Mouse (Mus musculus): ENCODE measurements around the gene Serhl.
"Not testable (repeated sequence)": the region's sequence is repeated elsewhere in the genome, so short reads cannot be mapped to it uniquely, and the experiment has no call there.

Gene Serhl

DNA sequence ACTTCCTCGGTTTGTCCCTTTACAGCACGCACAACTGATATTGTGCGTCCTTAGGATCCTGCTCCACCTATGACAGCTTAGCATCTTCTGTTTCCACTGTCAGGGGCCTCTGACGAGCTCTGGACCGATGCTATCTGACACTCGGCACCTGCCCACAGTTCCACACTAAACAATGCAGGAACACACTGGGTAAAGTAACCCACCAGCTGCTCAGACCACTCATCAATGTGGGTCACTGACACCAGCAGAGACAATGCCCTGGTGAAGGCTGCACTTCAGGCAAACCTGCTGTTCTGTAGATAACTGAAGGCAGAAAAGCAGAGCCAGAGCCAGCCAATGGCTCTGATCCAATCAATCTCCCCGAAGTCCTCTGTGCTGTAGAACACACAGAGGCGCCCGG lies 37.3 kb downstream of the Serhl start:
- DNase-seq (ENCODE audit: low spot score) = no peak

DNA sequence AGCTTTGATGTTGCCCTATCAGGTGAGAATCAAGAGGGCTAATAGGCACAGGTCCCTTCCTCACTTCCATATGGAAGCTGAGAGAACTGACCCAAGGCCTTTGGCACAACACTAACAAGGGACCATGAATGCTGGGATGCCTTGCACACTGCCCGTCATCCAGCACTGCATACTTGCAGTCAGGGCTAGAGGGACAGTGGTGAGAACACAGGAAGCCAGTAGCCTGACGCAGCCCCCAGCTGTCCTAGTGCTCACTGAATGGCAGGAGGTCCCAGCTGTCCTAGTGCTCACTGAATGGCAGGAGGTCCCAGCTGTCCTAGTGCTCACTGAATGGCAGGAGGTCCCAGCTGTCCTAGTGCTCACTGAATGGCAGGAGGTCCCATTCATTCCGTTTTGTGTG lies 37.7 kb downstream of the Serhl start:
- not testable (repeated sequence) for DNase-seq (ENCODE audit: low spot score)

DNA sequence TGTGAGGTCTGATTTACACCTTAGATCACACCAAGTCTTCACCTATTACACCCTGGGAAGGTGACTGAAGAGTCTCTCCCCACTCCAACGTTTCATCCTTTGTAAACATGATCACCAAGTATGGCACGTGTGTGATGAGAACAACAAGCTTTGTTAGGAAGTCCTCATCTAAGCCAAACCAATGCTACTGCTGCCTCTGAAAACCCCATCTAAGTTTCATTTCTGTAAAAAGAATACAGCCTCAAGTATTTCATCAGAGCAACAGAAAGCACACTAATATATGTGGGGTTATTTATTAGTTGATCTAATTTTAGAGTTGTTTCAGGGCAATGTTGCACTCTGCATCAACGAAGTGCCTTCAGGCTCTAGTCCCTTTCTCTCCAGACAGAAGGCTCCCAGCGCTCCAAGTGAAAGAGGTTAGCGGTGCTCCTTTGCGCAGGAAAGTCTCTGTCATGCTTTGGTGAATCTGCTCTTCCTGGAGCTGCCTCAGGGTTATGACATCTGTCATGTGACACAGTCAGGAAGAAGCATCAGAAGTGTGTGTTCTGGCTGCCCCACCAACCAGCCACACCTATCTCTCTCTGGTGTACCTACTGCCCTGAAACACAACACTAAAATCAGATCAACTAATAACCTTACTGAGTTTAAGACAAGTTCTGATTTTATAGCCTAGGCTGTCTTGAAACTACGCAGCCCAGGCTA lies 40.4 kb downstream of the Serhl start:
- no peak for DNase-seq (ENCODE audit: low spot score)

DNA sequence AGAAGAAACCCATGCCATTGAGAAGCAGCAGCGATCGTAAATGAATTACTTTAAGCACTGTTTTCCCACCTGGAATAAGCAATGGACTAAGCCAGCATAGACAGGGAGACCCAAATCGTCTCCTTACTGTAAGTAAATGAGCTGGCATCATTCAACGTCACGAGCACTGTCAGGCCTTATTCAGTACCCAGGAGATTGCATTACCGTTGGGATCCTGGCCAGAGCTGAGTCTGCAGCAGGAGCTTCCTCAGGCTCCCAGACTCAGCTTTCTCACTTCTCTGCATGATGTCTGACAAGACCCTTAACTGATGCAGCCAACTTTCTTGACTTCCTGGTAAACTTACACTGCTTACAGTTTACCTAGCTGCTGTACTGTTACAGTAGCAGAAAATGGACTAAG lies 45.4 kb downstream of the Serhl start:
- no peak for DNase-seq (ENCODE audit: low spot score)

DNA sequence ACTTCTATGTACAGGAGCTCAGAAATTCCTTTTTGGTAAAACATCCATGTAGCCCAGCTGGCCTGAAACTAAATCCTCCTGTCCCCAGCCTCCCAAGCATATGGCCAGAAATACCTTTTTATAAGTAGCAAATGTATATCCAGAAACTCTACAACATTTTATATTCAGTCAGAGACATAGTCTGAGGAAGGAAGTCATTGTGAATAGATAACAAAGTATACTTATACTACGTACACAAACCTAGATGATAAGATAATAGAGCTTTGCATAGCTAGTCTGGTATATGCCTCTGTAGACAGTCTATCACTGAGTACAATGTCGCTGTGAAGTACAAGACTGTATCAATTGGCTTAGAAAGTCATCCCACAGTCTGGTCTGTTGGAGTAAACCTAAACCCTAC lies 46.3 kb downstream of the Serhl start:
- DNase-seq (ENCODE audit: low spot score) = no peak

DNA sequence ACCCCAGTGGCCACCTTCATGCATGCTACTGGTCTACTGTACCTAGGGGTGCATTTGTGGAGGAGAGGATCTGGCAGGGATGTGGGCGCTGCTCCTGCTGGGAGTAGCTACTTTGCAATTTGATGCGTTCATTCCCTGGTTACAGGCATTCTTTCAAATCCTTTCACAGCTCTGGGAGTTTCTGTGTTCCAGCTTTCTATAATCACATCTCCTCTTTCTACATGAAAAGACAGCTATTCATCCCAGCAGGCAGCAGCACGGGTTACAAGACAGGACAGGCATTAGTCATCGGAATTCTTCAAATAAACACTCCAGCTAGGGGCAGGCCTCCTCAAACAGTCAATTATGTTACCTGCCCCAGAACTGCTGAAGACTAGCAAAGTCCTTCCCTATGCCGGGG lies 53.6 kb downstream of the Serhl start:
- no peak for DNase-seq (ENCODE audit: low spot score)

DNA sequence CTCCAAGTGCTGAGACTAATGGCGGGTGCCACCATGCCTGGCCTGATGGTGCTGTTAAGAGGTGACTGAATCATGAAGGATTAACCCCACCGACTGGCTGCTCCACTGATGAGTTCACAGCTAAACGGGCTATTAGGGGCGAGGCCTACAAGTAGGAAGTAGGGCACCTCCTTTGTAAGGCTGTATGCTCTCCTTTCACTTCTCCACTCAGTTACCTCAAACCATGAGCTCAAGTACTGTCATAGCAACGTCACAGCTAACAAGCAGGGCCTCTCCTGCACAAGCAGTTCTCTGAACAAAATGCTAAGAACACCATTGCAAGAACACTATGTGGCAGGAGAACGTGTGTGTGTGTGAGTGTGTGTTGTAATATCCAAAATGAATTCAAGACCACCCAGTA lies 56.2 kb downstream of the Serhl start:
- no peak for DNase-seq (ENCODE audit: low spot score)

DNA sequence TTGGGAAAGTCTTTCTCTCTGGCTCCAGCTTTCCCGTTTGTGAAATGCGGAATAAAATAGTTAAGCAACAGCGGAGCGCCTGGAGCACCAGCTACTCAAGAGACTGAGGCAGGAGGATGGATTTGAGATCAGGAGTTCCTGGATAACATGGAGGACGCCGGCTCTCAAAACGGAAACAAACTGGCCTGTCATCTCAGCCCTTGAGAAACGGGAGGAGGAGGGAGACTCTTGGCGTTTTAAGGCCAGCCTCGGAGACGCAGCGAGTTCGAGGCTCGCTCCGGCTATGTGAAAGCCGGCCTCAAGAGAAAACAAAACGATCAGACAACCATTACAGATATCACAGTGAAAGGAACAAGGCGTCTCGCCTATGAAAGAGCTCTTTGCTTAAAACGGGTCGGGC lies 59.1 kb downstream of the Serhl start:
- DNase-seq (ENCODE audit: low spot score) = no peak

DNA sequence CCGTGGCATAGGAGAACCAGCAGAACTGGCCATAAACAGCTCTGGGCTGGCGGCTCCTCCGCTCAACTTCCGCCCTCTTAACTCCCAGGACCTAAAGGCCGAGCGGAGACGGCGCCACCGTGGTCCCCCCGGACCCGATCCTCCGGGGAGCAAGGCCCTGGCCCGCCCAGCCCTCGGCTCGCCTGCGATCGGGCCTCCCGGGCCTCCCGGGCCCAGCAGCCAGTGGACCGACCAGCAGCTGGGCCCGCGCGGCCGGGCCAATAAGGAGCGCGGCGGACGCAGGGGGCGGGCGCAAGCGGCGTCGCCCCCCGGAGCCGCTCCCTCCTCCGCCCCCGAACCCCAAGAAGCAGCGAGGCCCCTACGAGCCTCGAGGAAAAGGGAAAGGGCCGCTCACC lies 59.5 kb downstream of the Serhl start:
- no peak for DNase-seq (ENCODE audit: low spot score)

DNA sequence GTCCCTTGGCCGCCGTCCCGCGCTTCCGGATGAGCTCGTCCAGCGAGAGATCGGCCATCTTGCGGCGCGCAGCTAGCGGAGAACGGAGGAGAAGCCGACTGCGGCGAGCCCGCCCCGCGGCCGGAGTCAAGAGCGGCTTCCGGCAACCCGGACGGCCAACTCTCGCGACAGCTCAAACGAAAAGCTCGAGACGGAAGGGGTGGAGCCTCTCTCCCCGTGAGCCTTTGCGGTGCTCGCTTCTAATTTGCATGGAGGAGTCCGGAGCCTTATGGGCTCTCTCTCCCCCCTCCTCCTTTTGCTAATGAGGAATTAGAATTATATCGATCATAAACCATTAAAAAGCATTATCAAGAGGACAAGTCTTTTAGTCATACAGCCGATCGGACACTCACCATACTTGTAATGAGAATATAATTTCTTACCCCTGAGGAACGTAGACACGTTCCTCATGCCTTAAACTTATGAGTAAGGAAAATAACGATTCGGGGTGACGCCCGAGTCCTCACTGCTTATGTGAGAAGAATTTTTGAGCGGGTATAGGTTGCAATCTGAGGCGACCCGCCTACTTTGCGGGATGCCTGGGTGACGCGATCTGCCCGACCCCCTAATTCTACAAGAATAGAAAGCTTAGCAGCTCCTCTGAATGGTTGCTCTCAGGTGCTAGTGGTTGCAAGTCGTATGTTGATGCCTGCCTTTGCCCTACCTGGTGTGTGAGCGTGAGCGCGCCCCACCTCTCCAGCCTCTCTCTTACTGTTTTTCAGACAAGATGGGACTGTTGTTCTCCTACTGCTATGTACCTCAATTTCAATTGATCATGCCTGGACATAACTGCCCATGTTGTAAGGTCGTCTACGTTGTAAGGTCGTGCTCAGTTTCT lies 60.1 kb downstream of the Serhl start, which contains the start of gene Poldip3:
Poldip3 (minus strand) TSS at position 189 of the 877 bp plus-strand sequence.
- DNase-seq (ENCODE audit: low spot score) = peak; percentile 98

DNA sequence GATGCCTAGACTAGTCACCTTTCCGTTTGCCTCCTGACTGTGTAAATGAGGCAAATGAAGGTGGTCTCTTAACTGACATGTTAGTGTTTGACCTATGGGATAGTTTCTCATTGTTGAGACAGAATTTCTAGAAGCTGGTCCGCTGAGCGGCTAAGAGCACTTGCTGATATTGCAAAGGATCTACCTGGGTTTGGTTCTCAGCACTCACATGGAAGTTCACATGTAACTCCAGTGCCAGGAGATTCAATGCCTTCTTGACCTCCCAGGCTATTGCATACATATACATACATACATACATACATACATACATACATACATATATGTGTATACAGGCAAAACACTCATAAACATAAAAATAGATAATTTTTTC lies 60.8 kb downstream of the Serhl start:
- no peak for DNase-seq (ENCODE audit: low spot score)

DNA sequence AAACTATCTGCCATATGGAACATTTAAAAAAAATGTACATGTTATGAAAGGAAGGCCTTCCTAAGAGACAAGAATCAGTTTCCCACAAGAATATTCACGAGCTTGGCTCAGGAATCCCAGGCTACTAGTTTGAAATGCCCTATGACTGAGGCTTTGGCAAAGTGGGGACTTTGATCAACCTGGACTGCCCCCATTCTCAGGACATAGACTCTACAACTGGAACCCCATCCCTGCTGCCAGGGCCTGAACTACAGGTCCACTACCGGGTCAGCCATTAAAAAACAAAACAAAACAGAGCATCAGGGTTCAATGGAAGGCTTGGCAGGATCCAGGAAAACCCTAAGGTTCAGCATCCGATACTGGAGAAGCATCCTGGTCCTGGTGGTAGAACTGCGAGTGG lies 61.4 kb downstream of the Serhl start:
- no peak for DNase-seq (ENCODE audit: low spot score)

DNA sequence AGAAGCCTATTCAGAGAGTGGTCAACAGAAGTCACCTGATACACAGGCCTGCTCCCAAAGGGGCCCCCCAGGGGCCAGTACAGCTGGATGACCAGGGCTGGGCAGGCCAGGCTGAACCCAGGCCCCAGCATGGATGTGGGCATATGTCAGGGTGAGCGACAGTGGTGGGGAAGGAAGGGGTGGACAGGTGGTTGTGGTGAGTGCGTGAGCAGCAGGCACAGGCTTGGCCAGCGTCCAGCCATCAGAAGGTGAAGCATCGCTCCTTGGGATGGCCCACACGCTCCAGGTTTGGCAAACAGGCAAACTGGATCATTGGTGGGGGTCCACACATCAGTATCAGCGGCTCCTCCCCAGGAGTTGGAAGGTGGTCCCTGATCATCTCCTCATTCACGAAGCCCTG lies 65.0 kb downstream of the Serhl start:
- no peak for DNase-seq (ENCODE audit: low spot score)

DNA sequence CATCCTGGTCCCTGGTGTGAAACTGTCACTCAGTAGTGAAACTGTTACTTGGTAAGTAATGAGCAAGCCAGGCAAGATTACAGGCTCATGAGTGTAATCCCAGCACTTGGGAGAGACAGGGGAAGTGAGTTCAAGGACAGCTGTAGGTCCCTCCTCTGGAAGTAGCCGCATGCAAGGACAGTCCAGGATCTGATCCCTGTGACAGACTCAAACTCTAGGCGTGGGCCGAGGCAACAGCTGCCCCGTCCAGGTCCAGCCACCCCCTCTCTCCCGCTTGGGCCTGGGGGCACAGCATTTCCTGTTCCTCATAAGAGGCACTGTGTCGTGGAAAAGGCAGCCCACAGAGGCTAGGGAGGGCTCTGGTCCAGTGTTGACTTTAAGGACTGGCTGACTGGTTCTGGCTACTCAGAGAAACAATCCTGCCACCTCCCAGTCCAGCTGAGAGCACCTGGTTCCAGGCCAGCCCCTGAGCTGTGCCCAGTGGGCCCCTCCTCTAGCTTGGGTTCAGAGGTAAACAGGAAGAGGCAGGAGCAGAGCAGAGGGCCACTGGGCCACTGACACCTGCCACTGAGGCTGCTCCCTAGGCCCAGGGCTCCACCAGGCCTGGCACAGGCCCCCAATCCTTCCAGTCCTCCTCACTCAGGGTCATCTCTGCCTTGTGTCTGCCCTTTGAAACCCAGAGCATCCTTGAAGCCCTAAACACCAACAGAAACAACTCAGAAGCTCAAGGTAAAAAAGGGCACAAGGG lies 66.5 kb downstream of the Serhl start:
- no peak for DNase-seq (ENCODE audit: low spot score)

DNA sequence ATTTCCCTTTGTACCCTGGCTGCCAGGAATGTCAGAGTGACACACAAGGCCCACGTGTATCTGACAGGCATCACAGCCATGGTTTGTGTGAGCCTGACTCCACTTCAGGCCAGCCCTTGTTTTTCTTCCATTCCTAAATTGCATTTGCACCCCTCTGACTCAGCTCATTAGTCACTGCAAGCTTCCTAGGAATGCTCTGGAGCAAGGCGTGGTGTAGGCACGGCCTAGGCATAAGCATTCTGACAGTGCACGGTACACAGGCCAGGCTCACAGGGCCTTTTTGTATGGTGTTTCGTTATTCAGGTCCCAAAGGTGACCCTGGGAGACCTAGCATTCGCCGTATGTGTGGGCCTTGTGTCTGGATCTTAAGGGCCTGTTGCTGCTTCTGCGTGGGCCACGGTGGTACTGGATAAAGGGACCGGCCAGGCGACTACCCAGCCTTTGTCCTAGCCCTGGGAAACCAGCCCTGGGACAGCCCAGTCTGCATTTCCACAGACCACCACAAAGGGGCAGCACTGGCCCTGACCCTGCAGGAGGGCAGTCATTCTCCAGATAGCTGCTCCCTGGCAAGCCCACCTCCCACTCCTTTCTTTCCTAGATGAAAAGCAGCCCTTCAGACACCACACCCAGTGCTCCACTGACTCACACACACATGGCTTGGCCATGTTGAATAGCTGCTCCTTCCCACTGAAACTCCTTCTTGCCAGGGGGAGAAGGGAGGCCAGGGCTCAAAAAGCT lies 67.8 kb downstream of the Serhl start:
- no peak for DNase-seq (ENCODE audit: low spot score)

DNA sequence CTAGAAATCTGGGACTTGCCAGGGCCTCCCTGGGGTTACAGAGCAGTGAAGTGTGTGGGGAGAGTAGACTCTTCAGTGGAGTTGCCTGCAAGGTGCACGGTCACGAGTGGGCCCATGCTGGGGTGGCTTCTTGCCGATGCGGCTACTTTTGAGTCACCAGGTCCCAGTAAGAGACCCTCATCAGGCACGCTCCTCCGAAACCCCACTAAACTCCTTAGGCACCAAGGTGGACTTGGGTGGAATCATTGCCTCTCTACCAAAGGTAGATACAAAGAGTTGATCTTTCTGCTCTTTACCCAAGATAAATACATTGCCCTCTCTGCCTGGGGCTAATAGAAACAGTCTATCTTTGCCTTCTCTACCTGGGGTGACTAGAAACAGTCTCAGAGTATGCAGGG lies 68.4 kb downstream of the Serhl start:
- no peak for DNase-seq (ENCODE audit: low spot score)

DNA sequence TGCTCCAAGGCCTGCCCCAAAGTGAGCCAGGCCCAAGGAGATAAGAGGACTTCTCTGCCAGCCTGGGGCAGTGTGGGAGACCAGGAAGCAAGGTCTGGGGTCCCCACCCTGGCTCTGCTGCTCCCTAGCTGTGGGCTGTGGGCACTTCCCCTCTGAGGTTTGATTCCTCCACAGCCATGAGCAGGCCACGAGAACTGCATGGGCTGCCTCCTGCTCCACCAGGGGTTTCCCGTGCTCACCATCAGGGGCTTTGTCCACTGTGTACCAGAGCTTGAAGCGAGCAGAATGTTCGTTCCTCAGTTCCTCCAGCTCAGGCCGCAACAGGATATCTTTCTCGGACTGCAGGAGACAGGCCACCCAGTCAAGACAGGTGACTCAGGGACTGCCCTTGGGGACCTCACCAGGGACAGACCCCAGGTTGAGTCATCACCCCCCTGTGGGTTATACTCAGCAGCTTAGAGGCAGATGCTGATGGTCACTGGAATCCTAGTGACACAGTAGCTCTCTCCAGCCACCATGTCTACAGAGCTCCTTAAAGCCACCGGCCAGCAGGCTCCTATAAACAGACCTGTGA lies 69.4 kb downstream of the Serhl start:
- no peak for DNase-seq (ENCODE audit: low spot score)

DNA sequence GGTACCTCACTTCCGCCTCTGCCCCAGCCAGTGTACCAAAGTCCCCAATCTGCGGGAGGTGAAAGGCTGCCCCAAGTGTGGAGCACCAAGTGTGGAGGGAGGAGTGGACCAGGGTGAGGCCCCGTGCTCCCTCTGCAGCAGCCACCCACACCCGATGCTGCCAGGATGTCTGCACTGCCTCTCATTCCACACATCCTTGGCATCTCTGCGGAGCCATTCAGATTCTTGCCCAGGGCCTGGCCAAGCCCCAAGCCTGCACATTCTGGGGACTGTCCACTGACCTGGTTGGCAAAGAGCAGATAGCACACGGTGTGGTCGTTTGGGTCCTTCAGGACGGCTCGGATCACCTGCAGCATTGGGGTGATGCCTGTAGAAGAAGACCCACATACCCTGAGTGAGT lies 70.5 kb downstream of the Serhl start:
- no peak for DNase-seq (ENCODE audit: low spot score)

DNA sequence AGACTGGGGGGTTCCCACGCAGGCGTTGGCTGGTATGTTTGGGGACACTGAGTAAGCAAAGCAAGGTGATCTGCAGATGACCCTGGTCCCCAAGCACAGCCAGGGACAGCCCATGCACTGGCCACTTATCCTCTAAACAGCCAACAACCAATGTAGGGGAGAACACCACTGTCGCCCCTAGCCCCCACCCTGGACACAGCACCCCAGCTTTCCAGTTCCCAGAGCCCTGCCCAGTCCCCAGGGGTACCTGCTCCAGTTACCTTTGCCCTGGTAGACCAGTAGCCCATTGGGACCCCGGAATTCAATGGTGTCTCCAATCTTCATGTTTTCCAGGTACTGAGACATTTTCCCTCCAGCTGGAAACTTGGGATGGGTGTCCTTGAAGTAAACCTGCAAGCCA lies 71.3 kb downstream of the Serhl start:
- DNase-seq (ENCODE audit: low spot score) = no peak

DNA sequence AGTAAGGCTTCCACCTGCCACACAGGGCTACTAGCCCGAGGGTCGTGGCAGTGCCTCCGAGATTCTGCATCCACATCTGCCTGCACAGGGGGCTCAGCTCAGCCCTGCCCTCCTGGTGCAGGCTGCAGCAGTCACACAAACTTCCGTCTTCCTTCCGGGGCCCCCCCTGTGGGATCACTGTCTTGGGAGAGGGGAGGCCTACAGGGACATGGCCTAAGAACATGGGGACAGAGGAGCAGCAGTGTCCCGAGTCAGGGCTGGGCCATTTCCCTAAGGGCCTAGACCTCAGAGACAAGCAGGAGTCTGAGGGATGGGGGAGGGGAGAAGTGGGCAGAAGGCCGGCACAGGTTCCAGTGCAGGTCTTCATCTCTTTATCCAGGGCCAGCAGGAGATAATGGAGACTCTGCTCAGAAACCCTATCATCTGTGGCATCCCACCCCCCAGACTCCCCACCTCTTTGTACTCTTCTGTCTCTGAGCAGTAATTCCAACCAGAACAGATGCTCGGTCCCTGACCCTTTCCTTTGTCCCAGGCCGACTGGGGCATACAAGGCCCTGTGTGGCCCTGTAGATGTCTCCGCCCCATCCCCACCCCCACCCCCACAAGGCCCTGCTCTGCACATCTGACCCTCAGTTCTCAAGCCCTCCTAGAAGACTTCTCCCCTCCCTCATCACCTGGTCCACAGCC lies 71.9 kb downstream of the Serhl start:
- DNase-seq (ENCODE audit: low spot score) = no peak

DNA sequence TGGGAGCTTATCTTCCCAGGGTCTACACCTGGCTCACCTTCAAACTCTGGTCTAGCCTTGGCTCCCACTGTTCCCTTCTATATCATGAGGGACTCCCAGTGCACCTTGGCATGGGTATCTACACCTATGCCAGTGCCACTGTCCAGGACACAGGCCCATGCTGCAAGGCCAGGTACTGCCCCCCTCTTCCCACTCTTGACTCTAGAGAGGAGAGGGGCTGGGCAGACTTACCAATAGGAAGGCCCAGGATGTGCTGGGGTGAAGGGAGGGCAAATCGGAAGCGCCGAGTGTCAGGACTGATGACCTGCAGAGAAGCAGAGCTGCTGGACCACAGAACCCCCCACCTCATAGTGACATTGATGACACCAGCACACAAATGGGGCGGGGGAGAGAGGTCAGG lies 72.7 kb downstream of the Serhl start:
- no peak for DNase-seq (ENCODE audit: low spot score)

All from testis, postnatal 14 days (tissue).